Mouse (Mus musculus) heart, embryonic 11.5 days (tissue): ENCODE measurements at regions not wholly inside any gene's neighbourhood (a gene's known extent, or its start where the extent isn't known, plus 50 kb on each side); places are given as distances from the start of the nearest gene placed in this dataset.

Source experiments
- ATAC-seq: fragments of 200-750 bp; cut with Nextera tagmentation; replicated peaks from 2 replicates; pipeline ENCODE4 v1.8.0; 2017; ENCODE audit warnings: moderate library complexity; ENCODE audit not compliant: insufficient number of reproducible peaks, low FRiP score, low TSS enrichment
- H3K27ac ChIP-seq: fragments of 300-500 bp; sonication (generic); 2 replicates; pipeline ENCODE4 v1.5.1; 2014; ENCODE audit warnings: mild to moderate bottlenecking, low read depth, low read length
- H3K27me3 ChIP-seq: fragments of 300-500 bp; sonication (generic); 2 replicates; pipeline ENCODE4 v1.6.1; 2014; ENCODE audit warnings: mild to moderate bottlenecking, low read length, mixed read lengths; ENCODE audit not compliant: control insufficient read depth, insufficient read depth
- H3K36me3 ChIP-seq: fragments of 300-500 bp; sonication (generic); 2 replicates; pipeline ENCODE4 v1.6.1; 2014; ENCODE audit warnings: mild to moderate bottlenecking, low read length, moderate library complexity, mixed read lengths; ENCODE audit not compliant: control insufficient read depth, insufficient read depth
- H3K4me1 ChIP-seq: fragments of 300-500 bp; sonication (generic); 2 replicates; pipeline ENCODE4 v1.6.1; 2014; ENCODE audit warnings: low read length; ENCODE audit not compliant: control insufficient read depth, insufficient read depth
- H3K4me2 ChIP-seq: fragments of 300-500 bp; sonication (generic); 2 replicates; pipeline ENCODE4 v1.6.1; 2014; ENCODE audit warnings: mild to moderate bottlenecking, moderate library complexity
- H3K4me3 ChIP-seq: fragments of 300-500 bp; sonication (generic); 2 replicates; pipeline ENCODE4 v1.5.1; 2014; ENCODE audit warnings: low read depth, low read length
- H3K9ac ChIP-seq: fragments of 300-500 bp; sonication (generic); 2 replicates; pipeline ENCODE4 v1.6.1; 2014; ENCODE audit warnings: mild to moderate bottlenecking, low read depth, low read length, moderate library complexity
- H3K9me3 ChIP-seq: fragments of 300-500 bp; sonication (generic); replicated peaks from 2 replicates; pipeline ENCODE4 v1.6.1; 2016; ENCODE audit warnings: low read length; ENCODE audit not compliant: control insufficient read depth
- WGBS: fragments of 180-500 bp; shearing (Covaris S2); extraction: QIAGEN DNeasy Blood & Tissue Kit; methylation state at CpG from one replicate; pipeline ENCODE4 v1.1.7; 2014; ENCODE audit not compliant: insufficient replicate concordance; 5-methylcytosine and 5-hydroxymethylcytosine counted together

DNA sequence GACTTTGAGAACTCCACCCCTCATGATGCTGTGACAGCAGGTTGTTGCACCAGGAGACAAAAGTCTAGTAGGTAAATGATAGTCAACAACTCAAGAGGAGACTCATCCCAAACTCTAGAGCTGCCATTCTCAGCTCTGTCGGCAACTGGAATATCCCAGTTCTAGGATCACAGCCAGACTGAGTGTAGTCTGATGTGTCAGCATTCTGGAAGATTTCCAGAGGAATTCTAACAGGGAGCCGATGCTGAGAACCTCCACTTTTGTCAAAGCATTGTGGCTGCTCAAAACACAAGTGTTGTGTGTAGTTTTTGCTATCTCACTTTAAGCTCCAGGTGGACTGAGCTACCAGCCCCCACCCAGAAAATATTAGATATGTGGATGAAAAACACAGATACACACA is 148.5 kb upstream of the Cxcr4 start:
- Histone ChIP-seq H3K27ac (no peak overlapping the region), H3K4me2 (no peak overlapping the region), H3K4me1 (no peaks in the 10 kb centered on the region), H3K9me3 (no peaks in the 10 kb centered on the region), H3K9ac (no peak overlapping the region), H3K4me3 (no peak overlapping the region), H3K27me3 (no peaks in the 10 kb centered on the region), H3K36me3 (no peaks in the 10 kb centered on the region)
- ATAC-seq, result no peak
- 66% methylated on average over 2 of the region's 2 CpGs for WGBS

DNA sequence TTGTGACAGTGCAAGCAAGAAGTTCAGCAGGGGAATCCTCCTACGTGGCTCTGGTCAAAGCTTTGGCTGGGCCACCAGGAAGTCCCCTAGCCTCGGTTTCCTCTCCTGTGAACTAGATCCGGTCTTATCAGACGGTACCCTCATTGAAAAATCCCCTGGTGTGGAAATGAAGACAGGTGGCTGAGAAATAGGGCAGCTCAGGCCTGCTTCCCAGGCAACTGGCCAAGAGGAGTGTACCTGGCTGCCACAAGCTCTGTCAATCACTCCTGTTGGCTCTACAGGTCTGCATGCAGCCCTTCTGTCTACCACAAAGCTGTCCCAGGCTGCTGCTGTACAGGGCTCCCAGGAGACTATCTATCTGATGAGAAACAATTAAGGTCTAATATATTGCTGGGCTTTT is 146.1 kb upstream of the Cxcr4 start:
- no peak for ATAC-seq
- no peaks in the 10 kb centered on the region for H3K36me3 ChIP-seq
- no peaks in the 10 kb centered on the region for H3K9me3 ChIP-seq
- H3K4me1 ChIP-seq, result peaks cover 3% of the 10 kb centered on the region; the same call in 1 of the 2 replicates
- H3K4me2 ChIP-seq, result no peak overlapping the region
- H3K9ac ChIP-seq, result no peak overlapping the region
- H3K4me3 ChIP-seq, result no peak overlapping the region
- no peak overlapping the region for H3K27ac ChIP-seq
- 58% methylated on average over 4 of the region's 4 CpGs for WGBS
- no peaks in the 10 kb centered on the region for H3K27me3 ChIP-seq

DNA sequence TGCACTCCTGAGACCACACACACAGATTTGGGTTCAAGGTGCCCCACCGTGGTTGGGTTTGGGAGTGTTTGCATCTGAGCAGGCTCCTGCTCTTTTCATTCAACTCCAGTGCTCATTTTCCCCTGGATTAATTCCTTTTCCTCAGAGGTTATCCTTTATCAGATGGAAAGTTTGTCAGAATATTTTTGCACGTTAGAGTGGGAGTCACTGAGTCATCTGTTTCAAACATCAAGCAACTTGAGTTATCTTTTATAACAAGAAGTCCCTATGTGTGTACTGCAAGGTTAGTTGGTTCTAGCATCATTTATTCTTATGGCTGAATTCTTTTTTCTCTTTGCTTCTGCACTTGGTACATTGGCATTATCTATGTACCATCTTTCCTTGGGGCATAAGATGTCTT is 142.8 kb upstream of the Cxcr4 start:
- ATAC-seq, result no peak
- no peaks in the 10 kb centered on the region for H3K9me3 ChIP-seq
- WGBS, result 69% methylated on average over 2 of the region's 2 CpGs

DNA sequence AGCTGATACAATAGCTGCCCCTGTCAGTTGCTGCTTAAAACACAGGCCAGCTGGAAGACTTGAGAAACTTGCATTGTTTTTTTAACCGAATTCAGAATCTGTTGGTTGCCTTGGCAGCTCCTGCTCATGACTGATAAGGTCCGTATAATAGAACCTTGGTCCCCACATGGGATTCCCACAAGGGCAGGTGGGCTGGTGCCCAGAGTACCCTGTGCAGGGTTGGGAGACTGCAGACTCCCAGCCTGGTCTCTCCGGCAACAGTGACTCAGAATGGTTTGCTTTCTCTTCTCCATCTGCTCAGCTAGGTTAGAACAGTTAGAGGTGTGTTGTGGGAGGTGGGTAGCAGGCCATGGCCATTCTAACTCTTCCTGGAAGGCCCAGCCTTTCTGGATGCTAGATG is 139.4 kb upstream of the Cxcr4 start:
- Histone ChIP-seq H3K4me2 (no peak overlapping the region), H3K4me3 (no peak overlapping the region), H3K27me3 (no peaks in the 10 kb centered on the region), H3K9ac (no peak overlapping the region), H3K4me1 (peaks cover 3% of the 10 kb centered on the region; the same call in 1 of the 2 replicates), H3K36me3 (no peaks in the 10 kb centered on the region), H3K9me3 (no peaks in the 10 kb centered on the region), H3K27ac (no peak overlapping the region)
- 55% methylated on average over 3 of the region's 3 CpGs for WGBS
- ATAC-seq, result no peak

More for the DNA sequence above, 142.8 kb upstream of the Cxcr4 start:
- H3K4me3 ChIP-seq, result no peak overlapping the region
- H3K4me1 ChIP-seq, result peaks cover 3% of the 10 kb centered on the region; the same call in 1 of the 2 replicates
- H3K4me2 ChIP-seq, result no peak overlapping the region
- no peaks in the 10 kb centered on the region for H3K36me3 ChIP-seq
- H3K27me3 ChIP-seq, result no peaks in the 10 kb centered on the region
- H3K9ac ChIP-seq, result no peak overlapping the region
- H3K27ac ChIP-seq, result no peak overlapping the region

DNA sequence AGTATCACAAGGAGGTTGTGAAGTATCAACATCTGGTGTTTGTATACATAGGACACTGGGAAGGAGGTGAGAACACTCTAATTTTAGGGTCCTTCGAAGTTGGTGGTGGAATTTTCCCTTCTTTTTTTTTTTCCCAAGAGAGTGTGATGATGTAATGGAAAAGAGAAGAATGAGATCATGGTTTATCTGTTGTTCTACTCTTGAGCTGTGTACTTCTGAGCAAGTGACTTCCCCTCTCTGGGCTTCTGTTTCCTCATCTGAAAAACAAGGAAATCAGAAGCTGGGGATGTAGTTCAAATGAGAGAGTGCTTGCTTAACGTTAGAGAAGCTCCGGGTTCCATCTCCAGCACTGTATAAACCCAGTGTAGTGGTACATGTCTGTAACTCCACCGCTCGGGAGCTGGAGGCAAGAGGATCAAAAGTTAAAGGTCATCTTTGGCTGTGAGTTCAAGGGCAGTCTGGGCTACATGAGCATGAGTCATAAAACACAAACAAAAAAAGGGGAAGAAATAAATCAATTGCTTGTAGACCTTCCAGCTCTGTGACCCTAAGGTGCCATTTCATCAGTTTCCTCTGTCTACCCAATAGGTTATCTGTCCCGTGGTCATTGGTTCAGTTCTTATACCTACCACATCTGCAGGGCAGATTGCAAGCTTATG is 132.5 kb upstream of the Cxcr4 start:
- Histone ChIP-seq H3K4me2 (no peak overlapping the region), H3K9me3 (no peaks in the 10 kb centered on the region), H3K9ac (no peak overlapping the region), H3K4me3 (no peak overlapping the region), H3K4me1 (no peaks in the 10 kb centered on the region), H3K36me3 (no peaks in the 10 kb centered on the region), H3K27ac (no peak overlapping the region), H3K27me3 (no peaks in the 10 kb centered on the region)
- no peak for ATAC-seq
- 66% methylated on average over 6 of the region's 6 CpGs for WGBS

DNA sequence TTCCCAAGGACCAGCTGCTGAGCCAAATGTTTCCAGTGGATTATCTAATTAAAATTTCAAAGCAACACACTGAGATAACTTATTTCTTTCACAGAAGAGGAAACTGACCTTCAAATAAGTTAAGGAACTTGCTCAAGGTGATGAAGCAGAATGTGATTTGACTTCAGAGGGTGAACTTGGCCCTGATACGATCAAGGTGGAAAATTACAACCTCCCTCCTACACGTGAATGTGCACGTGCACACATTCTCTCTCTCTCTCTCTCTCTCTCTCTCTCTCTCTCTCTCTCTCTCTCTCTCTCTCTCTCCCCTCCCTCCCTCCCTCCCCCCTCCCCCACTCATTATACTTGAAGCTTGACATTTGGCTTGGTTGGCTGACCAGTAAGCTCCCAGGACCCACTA is 131.8 kb upstream of the Cxcr4 start:
- ATAC-seq, result no peak
- no peaks in the 10 kb centered on the region for H3K4me1 ChIP-seq
- WGBS, result 35% methylated on average over 3 of the region's 3 CpGs

DNA sequence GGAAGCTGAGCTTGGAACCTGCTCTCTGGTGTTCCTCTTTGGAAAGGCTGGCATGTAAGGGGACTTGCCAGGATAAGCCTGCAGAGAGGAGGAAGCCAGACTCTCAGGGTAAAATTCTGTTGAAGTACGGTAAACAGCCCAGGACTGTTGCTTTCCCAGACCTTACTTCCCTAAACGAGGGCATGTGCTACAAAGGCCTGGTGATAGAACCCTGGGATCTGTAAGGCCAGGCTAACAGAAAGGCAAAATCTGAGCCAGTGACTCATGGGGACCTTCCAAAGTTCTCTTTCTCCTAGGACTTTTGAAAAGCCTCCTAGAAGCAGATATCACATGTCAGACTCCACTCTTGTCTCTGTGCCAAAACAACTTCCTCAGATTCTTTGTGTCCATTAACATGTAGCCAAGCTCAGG is 130.0 kb upstream of the Cxcr4 start:
- H3K4me3 ChIP-seq, result no peak overlapping the region
- no peaks in the 10 kb centered on the region for H3K36me3 ChIP-seq
- H3K9me3 ChIP-seq, result no peaks in the 10 kb centered on the region
- ATAC-seq, result no peak
- no peak overlapping the region for H3K4me2 ChIP-seq
- no peak overlapping the region for H3K27ac ChIP-seq
- H3K9ac ChIP-seq, result no peak overlapping the region
- H3K27me3 ChIP-seq, result no peaks in the 10 kb centered on the region
- H3K4me1 ChIP-seq, result no peaks in the 10 kb centered on the region
- 55% methylated on average over 2 of the region's 2 CpGs for WGBS

More for the DNA sequence above, 131.8 kb upstream of the Cxcr4 start:
- Histone ChIP-seq H3K4me2 (no peak overlapping the region), H3K36me3 (no peaks in the 10 kb centered on the region), H3K9me3 (no peaks in the 10 kb centered on the region), H3K27ac (no peak overlapping the region), H3K9ac (no peak overlapping the region), H3K27me3 (no peaks in the 10 kb centered on the region), H3K4me3 (no peak overlapping the region)

DNA sequence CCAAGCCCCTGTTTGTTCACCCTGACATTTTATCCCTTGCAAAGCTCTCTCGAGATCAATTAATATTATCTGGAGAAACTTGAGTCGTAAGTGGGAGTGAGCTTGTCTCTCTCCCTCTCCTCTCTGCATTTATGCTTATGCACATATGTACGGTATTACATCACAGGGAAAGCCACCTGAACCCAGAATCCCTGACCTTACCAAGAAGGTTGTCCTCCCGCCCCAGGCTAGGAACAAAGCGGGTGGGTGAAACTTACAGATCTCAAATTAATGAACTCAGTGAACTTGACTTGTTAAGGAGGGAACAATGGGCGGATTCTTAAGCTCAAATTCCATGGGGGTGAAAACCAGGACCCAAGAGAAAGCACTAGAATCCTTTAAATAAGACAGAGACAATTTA is 122.8 kb upstream of the Cxcr4 start:
- no peak for ATAC-seq
- Histone ChIP-seq H3K36me3 (no peaks in the 10 kb centered on the region), H3K4me3 (no peak overlapping the region), H3K9me3 (no peaks in the 10 kb centered on the region), H3K4me1 (peaks cover 10% of the 10 kb centered on the region; the same call in 1 of the 2 replicates), H3K9ac (no peak overlapping the region), H3K27me3 (no peaks in the 10 kb centered on the region), H3K4me2 (no peak overlapping the region), H3K27ac (no peak overlapping the region)
- WGBS, result 75% methylated on average over 6 of the region's 6 CpGs

DNA sequence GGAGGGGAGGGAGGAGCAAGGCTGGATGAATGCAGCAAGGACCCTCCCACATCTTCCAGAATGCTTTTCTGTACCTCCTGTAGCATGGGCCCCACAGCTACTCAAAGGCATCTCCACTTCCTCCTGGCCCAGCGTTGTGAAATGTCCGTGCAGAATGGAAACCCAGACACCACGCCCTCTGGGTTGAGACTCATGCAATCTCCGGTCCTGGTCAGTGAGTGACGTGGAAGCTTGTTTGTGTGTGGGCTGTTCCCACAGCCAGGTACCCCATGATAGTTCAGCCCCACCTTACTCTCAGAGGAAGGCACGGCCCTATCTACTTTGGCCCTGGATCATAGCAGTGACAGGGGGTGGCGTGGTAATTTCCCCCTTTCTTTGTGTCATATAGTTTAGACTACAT is 120.8 kb upstream of the Cxcr4 start:
- Histone ChIP-seq H3K4me2 (no peak overlapping the region), H3K27me3 (no peaks in the 10 kb centered on the region), H3K9me3 (no peaks in the 10 kb centered on the region), H3K36me3 (no peaks in the 10 kb centered on the region), H3K27ac (no peak overlapping the region), H3K9ac (no peak overlapping the region), H3K4me1 (peaks cover 10% of the 10 kb centered on the region; the same call in 1 of the 2 replicates), H3K4me3 (no peak overlapping the region)
- WGBS, result 58% methylated on average over 7 of the region's 7 CpGs
- ATAC-seq, result no peak
